Mouse (Mus musculus): Measurements from ENCODE around the gene D10Wsu102e. TPM values are rescaled to one million over a fixed set of nuclear protein-coding genes. Genes with fewer than 3 reads are reported as not detected.

The D10Wsu102e gene
- polyA plus RNA-seq, 1 experiment from 2014 or later = 0.39 TPM

GRCm38 (mm10) chr10:83326648-83327285 lies 33.3 kb upstream of the D10Wsu102e start:
- no peaks in the 10 kb centered on the region for H3K9me3 ChIP-seq (replicated peaks; ENCODE audit: control insufficient read depth, low read length)
- H3K36me3 ChIP-seq (ENCODE audit: control insufficient read depth, insufficient read depth) = no peaks in the 10 kb centered on the region
- H3K4me2 ChIP-seq (ENCODE audit: low read depth, low read length) = no peak overlapping the region
- ATAC-seq (replicated peaks; ENCODE audit: extremely low read depth, insufficient read depth, low FRiP score) = no peak
- no peaks in the 10 kb centered on the region for H3K4me1 ChIP-seq (ENCODE audit: control insufficient read depth, insufficient read depth, low read length)
- 86% methylated on average over 14 of the region's 14 CpGs for WGBS
- H3K27ac ChIP-seq (ENCODE audit: low read length) = no peak overlapping the region
- H3K4me3 ChIP-seq (ENCODE audit: low read length) = no peak overlapping the region
- no peak overlapping the region for H3K9ac ChIP-seq (ENCODE audit: low read length)
- no peaks in the 10 kb centered on the region for H3K27me3 ChIP-seq (ENCODE audit: control insufficient read depth, insufficient read depth, low read length)

DNA sequence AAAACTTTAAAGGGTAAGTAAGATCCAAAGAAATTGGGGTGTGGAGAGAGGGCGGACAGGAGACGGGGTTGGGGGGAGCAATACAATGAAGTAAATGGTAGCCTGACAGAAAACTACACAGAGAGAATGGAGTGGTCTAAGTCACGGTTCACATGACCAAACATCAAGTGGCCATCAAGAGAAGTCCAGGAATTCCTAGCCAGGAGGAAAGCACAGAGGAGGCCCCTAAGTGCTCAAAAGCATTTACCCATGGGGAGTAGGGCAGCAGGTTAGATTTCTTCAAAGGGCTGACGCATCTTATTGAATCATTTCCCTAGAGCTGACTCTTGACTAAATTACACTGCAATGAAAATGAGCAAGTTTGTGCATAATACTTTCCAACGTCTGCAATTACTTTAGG lies 31.2 kb upstream of the D10Wsu102e start:
- H3K4me2 ChIP-seq (ENCODE audit: low read depth, low read length) = no peak overlapping the region
- H3K27ac ChIP-seq (ENCODE audit: low read length) = no peak overlapping the region
- H3K27me3 ChIP-seq (ENCODE audit: control insufficient read depth, insufficient read depth, low read length) = 0 out of 2 replicates have a peak, but pooled peaks cover 4% of the 10 kb centered on the region
- no peak for ATAC-seq (replicated peaks; ENCODE audit: extremely low read depth, insufficient read depth, low FRiP score)
- 78% methylated on average over 5 of the region's 5 CpGs for WGBS
- no peaks in the 10 kb centered on the region for H3K36me3 ChIP-seq (ENCODE audit: control insufficient read depth, insufficient read depth)
- H3K4me3 ChIP-seq (ENCODE audit: low read length) = no peak overlapping the region
- no peaks in the 10 kb centered on the region for H3K9me3 ChIP-seq (replicated peaks; ENCODE audit: control insufficient read depth, low read length)
- no peak overlapping the region for H3K9ac ChIP-seq (ENCODE audit: low read length)
- H3K4me1 ChIP-seq (ENCODE audit: control insufficient read depth, insufficient read depth, low read length) = no peaks in the 10 kb centered on the region

GRCm38 (mm10) chr10:83330336-83330735 lies 29.7 kb upstream of the D10Wsu102e start:
- H3K4me2 ChIP-seq (ENCODE audit: low read depth, low read length) = no peak overlapping the region
- no peaks in the 10 kb centered on the region for H3K36me3 ChIP-seq (ENCODE audit: control insufficient read depth, insufficient read depth)
- no peak overlapping the region for H3K4me3 ChIP-seq (ENCODE audit: low read length)
- no peak for ATAC-seq (replicated peaks; ENCODE audit: extremely low read depth, insufficient read depth, low FRiP score)
- no peaks in the 10 kb centered on the region for H3K9me3 ChIP-seq (replicated peaks; ENCODE audit: control insufficient read depth, low read length)
- H3K27ac ChIP-seq (ENCODE audit: low read length) = no peak overlapping the region
- H3K27me3 ChIP-seq (ENCODE audit: control insufficient read depth, insufficient read depth, low read length) = peaks cover 11% of the 10 kb centered on the region
- H3K4me1 ChIP-seq (ENCODE audit: control insufficient read depth, insufficient read depth, low read length) = no peaks in the 10 kb centered on the region
- 78% methylated on average over 6 of the region's 6 CpGs for WGBS
- no peak overlapping the region for H3K9ac ChIP-seq (ENCODE audit: low read length)

- WGBS = 84% methylated on average over 5 of the region's 5 CpGs
- H3K9ac ChIP-seq (ENCODE audit: low read length) = no peak overlapping the region
- peaks cover 21% of the 10 kb centered on the region for H3K27me3 ChIP-seq (ENCODE audit: control insufficient read depth, insufficient read depth, low read length)
- no peak overlapping the region for H3K27ac ChIP-seq (ENCODE audit: low read length)
- H3K9me3 ChIP-seq (replicated peaks; ENCODE audit: control insufficient read depth, low read length) = no peaks in the 10 kb centered on the region
- peaks cover under 1% of the 10 kb centered on the region; the same call in 1 of the 2 replicates for H3K4me1 ChIP-seq (ENCODE audit: control insufficient read depth, insufficient read depth, low read length)
- no peak overlapping the region for H3K4me3 ChIP-seq (ENCODE audit: low read length)
- no peaks in the 10 kb centered on the region for H3K36me3 ChIP-seq (ENCODE audit: control insufficient read depth, insufficient read depth)
- no peak for ATAC-seq (replicated peaks; ENCODE audit: extremely low read depth, insufficient read depth, low FRiP score)
- H3K4me2 ChIP-seq (ENCODE audit: low read depth, low read length) = no peak overlapping the region
These were observed 28.2 kb upstream of the D10Wsu102e start for GRCm38 (mm10) chr10:83331811-83332210.

DNA sequence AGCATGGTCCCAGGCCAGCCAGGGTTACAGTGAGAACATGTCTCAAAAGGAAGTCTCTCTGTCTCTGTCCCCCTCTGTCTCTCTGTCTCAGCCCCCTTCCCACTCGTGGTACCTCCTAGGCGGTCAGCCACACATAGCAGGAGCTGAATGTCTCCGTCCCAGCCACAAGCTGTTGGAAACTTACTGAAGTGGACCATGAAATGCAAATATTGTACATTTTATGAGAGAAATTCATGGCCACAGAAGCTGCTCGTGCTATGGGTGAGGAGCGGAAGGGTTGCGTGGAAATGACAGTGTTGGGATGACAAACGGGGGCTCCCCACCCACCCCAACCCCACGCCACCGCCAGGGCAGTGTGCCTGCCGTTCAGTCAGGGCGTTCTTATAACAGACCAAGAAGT lies 27.4 kb upstream of the D10Wsu102e start:
- H3K9ac ChIP-seq (ENCODE audit: low read length) = no peak overlapping the region
- H3K4me2 ChIP-seq (ENCODE audit: low read depth, low read length) = no peak overlapping the region
- peaks cover 3% of the 10 kb centered on the region; the same call in 1 of the 2 replicates for H3K4me1 ChIP-seq (ENCODE audit: control insufficient read depth, insufficient read depth, low read length)
- no peak overlapping the region for H3K27ac ChIP-seq (ENCODE audit: low read length)
- 76% methylated on average over 11 of the region's 11 CpGs for WGBS
- peaks cover 26% of the 10 kb centered on the region for H3K27me3 ChIP-seq (ENCODE audit: control insufficient read depth, insufficient read depth, low read length)
- H3K4me3 ChIP-seq (ENCODE audit: low read length) = no peak overlapping the region
- H3K9me3 ChIP-seq (replicated peaks; ENCODE audit: control insufficient read depth, low read length) = no peaks in the 10 kb centered on the region
- H3K36me3 ChIP-seq (ENCODE audit: control insufficient read depth, insufficient read depth) = no peaks in the 10 kb centered on the region
- no peak for ATAC-seq (replicated peaks; ENCODE audit: extremely low read depth, insufficient read depth, low FRiP score)

- H3K9ac ChIP-seq (ENCODE audit: low read length) = no peak overlapping the region
- no peak overlapping the region for H3K4me3 ChIP-seq (ENCODE audit: low read length)
- no peak overlapping the region for H3K4me2 ChIP-seq (ENCODE audit: low read depth, low read length)
- H3K4me1 ChIP-seq (ENCODE audit: control insufficient read depth, insufficient read depth, low read length) = peaks cover 5% of the 10 kb centered on the region; the same call in 1 of the 2 replicates
- peaks cover 43% of the 10 kb centered on the region for H3K27me3 ChIP-seq (ENCODE audit: control insufficient read depth, insufficient read depth, low read length)
- H3K9me3 ChIP-seq (replicated peaks; ENCODE audit: control insufficient read depth, low read length) = no peaks in the 10 kb centered on the region
- no peaks in the 10 kb centered on the region for H3K36me3 ChIP-seq (ENCODE audit: control insufficient read depth, insufficient read depth)
- 42% methylated on average over 7 of the region's 7 CpGs for WGBS
- ATAC-seq (replicated peaks; ENCODE audit: extremely low read depth, insufficient read depth, low FRiP score) = no peak
- no peak overlapping the region for H3K27ac ChIP-seq (ENCODE audit: low read length)
These were observed 23.7 kb upstream of the D10Wsu102e start for GRCm38 (mm10) chr10:83336336-83336735.

GRCm38 (mm10) chr10:83337159-83337951 lies 22.7 kb upstream of the D10Wsu102e start, which contains the start of gene Slc41a2:
Gene Slc41a2 (minus strand): TSS chr10:83337882.
- ATAC-seq (replicated peaks; ENCODE audit: extremely low read depth, insufficient read depth, low FRiP score) = peak; percentile 69
- peaks cover 41% of the 10 kb centered on the region for H3K27me3 ChIP-seq (ENCODE audit: control insufficient read depth, insufficient read depth, low read length)
- WGBS = 1% methylated on average over 100 of the region's 102 CpGs

DNA sequence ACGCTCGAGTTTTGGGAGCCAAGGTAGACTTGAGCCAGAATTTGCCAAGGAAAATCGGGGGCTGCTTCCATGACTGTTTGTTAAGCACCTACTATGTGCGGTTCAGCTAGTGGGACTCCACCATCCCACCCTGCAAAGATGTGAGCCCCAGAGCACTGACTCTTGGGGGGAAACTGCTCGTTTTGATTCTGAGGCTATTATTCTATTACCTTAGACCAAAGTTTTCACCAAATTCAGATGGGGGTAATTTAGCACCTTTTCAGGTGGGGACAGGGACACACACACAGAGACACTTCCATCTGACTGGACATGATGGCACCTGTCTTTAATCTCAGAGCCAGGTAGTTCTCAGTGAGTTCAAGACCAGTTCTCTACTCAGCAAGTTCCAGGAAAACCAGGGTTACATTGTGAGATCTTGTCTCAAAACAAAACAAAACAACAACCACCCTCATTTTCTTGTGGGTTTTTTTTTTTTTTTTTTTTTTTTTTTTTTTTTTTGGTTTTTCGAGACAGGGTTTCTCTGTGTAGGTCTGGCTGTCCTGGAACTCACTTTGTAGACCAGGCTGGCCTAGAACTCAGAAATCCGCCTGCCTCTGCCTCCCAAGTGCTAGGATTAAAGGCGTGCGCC lies 21.9 kb upstream of the D10Wsu102e start:
- no peaks in the 10 kb centered on the region for H3K9me3 ChIP-seq (replicated peaks; ENCODE audit: control insufficient read depth, low read length)
- H3K27ac ChIP-seq (ENCODE audit: low read length) = no peak overlapping the region
- peak overlapping the region; percentile 57 for H3K9ac ChIP-seq (ENCODE audit: low read length)
- no peaks in the 10 kb centered on the region for H3K36me3 ChIP-seq (ENCODE audit: control insufficient read depth, insufficient read depth)
- peaks cover 42% of the 10 kb centered on the region for H3K27me3 ChIP-seq (ENCODE audit: control insufficient read depth, insufficient read depth, low read length)
- ATAC-seq (replicated peaks; ENCODE audit: extremely low read depth, insufficient read depth, low FRiP score) = no peak
- H3K4me2 ChIP-seq (ENCODE audit: low read depth, low read length) = peak overlapping the region; percentile 83
- WGBS = 46% methylated on average over 8 of the region's 9 CpGs
- H3K4me1 ChIP-seq (ENCODE audit: control insufficient read depth, insufficient read depth, low read length) = peaks cover 5% of the 10 kb centered on the region; the same call in 1 of the 2 replicates
- H3K4me3 ChIP-seq (ENCODE audit: low read length) = peak overlapping the region; percentile 59

More at GRCm38 (mm10) chr10:83337159-83337951, 22.7 kb upstream of the D10Wsu102e start, which contains the start of gene Slc41a2:
- Histone ChIP-seq H3K4me2 (ENCODE audit: low read depth, low read length) (peak within 1 kb of the TSS; percentile 83), H3K36me3 (ENCODE audit: control insufficient read depth, insufficient read depth) (no peaks in the 10 kb centered on the region), H3K9ac (ENCODE audit: low read length) (peak within 1 kb of the TSS; percentile 57), H3K4me3 (ENCODE audit: low read length) (peak within 1 kb of the TSS; percentile 59), H3K9me3 (replicated peaks; ENCODE audit: control insufficient read depth, low read length) (no peaks in the 10 kb centered on the region), H3K27ac (ENCODE audit: low read length) (no peak within 1 kb of the TSS), H3K4me1 (ENCODE audit: control insufficient read depth, insufficient read depth, low read length) (peaks cover 5% of the 10 kb centered on the region; the same call in 1 of the 2 replicates)
